Mouse (Mus musculus) lung, postnatal 0 days (tissue): ENCODE measurements around the gene Phf21a. TPM values are rescaled to one million over a fixed set of nuclear protein-coding genes. Genes with fewer than 3 reads are reported as not detected.

Experiments used
- ATAC-seq: fragments of 200-750 bp; cut with Nextera tagmentation; 2 replicates; pipeline ENCODE4 v1.8.0; 2017; ENCODE audit warnings: moderate library complexity
- DNase-seq: peaks from one replicate; pipeline ENCODE4 v3.0.0-alpha.2; 2016; ENCODE audit warnings: low spot score
- H3K27ac ChIP-seq: fragments of 300-500 bp; sonication (generic); 2 replicates; pipeline ENCODE4 v1.5.1; 2014; ENCODE audit warnings: antibody characterized with exemption, mild to moderate bottlenecking, low read length, mixed read lengths
- H3K27me3 ChIP-seq: fragments of 300-500 bp; sonication (generic); replicated peaks from 2 replicates; pipeline ENCODE4 v1.6.1; 2014; ENCODE audit warnings: low read length, mixed read lengths; ENCODE audit not compliant: insufficient read depth
- H3K36me3 ChIP-seq: fragments of 300-500 bp; sonication (generic); 2 replicates; pipeline ENCODE4 v1.6.1; 2014; ENCODE audit warnings: low read length, mixed read lengths; ENCODE audit not compliant: insufficient read depth
- H3K4me1 ChIP-seq: fragments of 300-500 bp; sonication (generic); 2 replicates; pipeline ENCODE4 v1.6.1; 2014; ENCODE audit warnings: antibody characterized with exemption, low read depth, low read length, mixed read lengths; ENCODE audit not compliant: insufficient read depth
- H3K4me2 ChIP-seq: fragments of 300-500 bp; sonication (generic); replicated peaks from 2 replicates; pipeline ENCODE4 v1.6.1; 2014; ENCODE audit warnings: low read depth, mild to moderate bottlenecking, low read length, moderate library complexity, mixed read lengths
- H3K4me3 ChIP-seq: fragments of 300-500 bp; sonication (generic); 2 replicates; pipeline ENCODE4 v1.5.1; 2014; ENCODE audit warnings: low read depth, low read length
- H3K9ac ChIP-seq: fragments of 300-500 bp; sonication (generic); replicated peaks from 2 replicates; pipeline ENCODE4 v1.6.1; 2014; ENCODE audit warnings: low read depth, mild to moderate bottlenecking
- H3K9me3 ChIP-seq: fragments of 300-500 bp; sonication (generic); 2 replicates; pipeline ENCODE4 v1.6.1; 2016; ENCODE audit warnings: low read length, mixed read lengths
- CTCF ChIP-seq: IDR thresholded peaks from 2 replicates; pipeline ENCODE4 v1.5.1; 2016; ENCODE audit warnings: antibody characterized with exemption, mild to moderate bottlenecking
- EP300 ChIP-seq: IDR thresholded peaks from 2 replicates; pipeline ENCODE4 v1.6.1; 2016; ENCODE audit warnings: antibody characterized with exemption, mild to moderate bottlenecking, control low read depth
- WGBS: fragments of 180-500 bp; shearing (Covaris S2); extraction: QIAGEN DNeasy Blood & Tissue Kit; methylation state at CpG from one replicate; pipeline ENCODE4 v1.1.7; 2014; 5-methylcytosine and 5-hydroxymethylcytosine counted together
- polyA plus RNA-seq: library from polyadenylated mRNA; unstranded; fragments of >200 nt; fragmentation: Nextera tagmentation; extraction: Ambion mirVana; gene quantifications from 2 replicates; pipeline ENCODE4 v1.2.1, GENCODE M21; 2015

Gene Phf21a
- polyA plus RNA-seq, 1 experiment from 2014 or later: 12.9 TPM

DNA sequence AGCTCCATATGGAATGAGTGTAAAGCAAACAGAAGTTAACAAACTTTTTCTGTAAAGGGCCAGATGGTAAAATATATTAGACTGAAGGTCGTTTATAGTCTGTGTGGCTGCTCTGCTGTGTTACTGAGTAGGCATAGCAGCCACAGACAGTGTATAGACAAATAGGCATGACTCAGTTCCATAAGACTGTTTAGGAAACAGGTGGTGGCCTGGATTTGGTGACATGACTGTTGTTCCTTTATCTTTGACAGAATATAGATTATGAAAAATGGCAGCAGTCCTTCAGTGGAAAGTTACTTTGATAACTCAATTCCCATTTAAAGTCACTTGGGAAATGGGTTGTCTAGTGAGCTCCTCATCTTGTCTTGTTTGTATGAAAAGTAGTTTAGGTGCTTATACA lies 132.7 kb downstream of the Phf21a start:
- no peak overlapping the region for H3K27ac ChIP-seq
- no peaks in the 10 kb centered on the region for H3K4me1 ChIP-seq
- H3K27me3 ChIP-seq: no peaks in the 10 kb centered on the region
- H3K4me2 ChIP-seq: no peak overlapping the region
- H3K36me3 ChIP-seq: peaks cover 6% of the 10 kb centered on the region; the same call in 1 of the 2 replicates
- 42% methylated on average over 1 of the region's 1 CpGs for WGBS
- H3K9ac ChIP-seq: no peak overlapping the region
- DNase-seq (no peak), ATAC-seq (no peak)
- TF ChIP-seq CTCF (no peak), EP300 (no peak)
- H3K4me3 ChIP-seq: no peak overlapping the region
- H3K9me3 ChIP-seq: no peaks in the 10 kb centered on the region

GRCm38 (mm10) chr2:92229973-92230372 lies 137.1 kb downstream of the Phf21a start:
- ATAC-seq: peak; percentile 57
- no peaks in the 10 kb centered on the region for H3K9me3 ChIP-seq
- H3K4me3 ChIP-seq: no peak overlapping the region
- 63% methylated on average over 9 of the region's 9 CpGs for WGBS
- H3K4me2 ChIP-seq: no peak overlapping the region
- H3K27ac ChIP-seq: peak overlapping the region; percentile 44; the same call in 1 of the 2 replicates
- DNase-seq: no peak
- H3K4me1 ChIP-seq: no peaks in the 10 kb centered on the region
- no peak overlapping the region for H3K9ac ChIP-seq
- no peaks in the 10 kb centered on the region for H3K27me3 ChIP-seq
- peak; percentile 50 for TF ChIP-seq EP300
- TF ChIP-seq CTCF: no peak
- peaks cover 11% of the 10 kb centered on the region; the same call in 1 of the 2 replicates for H3K36me3 ChIP-seq

GRCm38 (mm10) chr2:92231706-92232105 lies 138.8 kb downstream of the Phf21a start:
- Histone ChIP-seq H3K4me3 (no peak overlapping the region), H3K27me3 (no peaks in the 10 kb centered on the region), H3K36me3 (peaks cover 17% of the 10 kb centered on the region; the same call in 1 of the 2 replicates), H3K9ac (no peak overlapping the region), H3K9me3 (no peaks in the 10 kb centered on the region), H3K4me1 (no peaks in the 10 kb centered on the region), H3K4me2 (no peak overlapping the region), H3K27ac (no peak overlapping the region)
- no peak for DNase-seq
- no peak for ATAC-seq
- TF ChIP-seq CTCF (no peak), EP300 (no peak)

DNA sequence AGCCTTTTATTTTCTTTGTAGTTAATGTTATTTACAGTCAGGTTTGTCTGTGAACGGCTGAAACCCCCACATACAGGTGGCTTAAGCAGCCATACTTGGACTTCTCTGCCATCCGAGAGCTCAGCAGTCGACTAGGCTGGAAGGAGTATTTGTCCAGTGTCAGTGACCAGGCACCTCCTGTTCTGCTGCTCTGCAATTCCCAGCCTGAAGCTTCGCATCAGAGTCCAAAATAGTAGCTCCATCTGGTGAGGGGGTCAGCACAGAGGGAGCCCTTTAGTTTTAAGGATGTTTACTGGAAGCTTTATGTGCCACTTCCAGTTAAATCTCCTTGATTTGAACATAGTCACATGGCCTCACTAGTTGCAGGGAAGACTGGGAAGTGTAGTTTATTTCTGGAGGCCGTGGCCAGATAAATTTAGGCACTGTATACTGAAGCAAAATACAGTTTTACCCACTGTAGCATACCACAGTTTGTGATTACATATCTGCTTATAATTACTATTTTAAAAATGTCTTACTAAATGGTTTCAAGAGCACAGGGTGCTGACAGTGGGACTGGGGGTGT lies 141.9 kb downstream of the Phf21a start:
- Histone ChIP-seq H3K4me2 (no peak overlapping the region), H3K4me3 (no peak overlapping the region), H3K27ac (no peak overlapping the region), H3K9ac (no peak overlapping the region), H3K36me3 (peaks cover 17% of the 10 kb centered on the region; the same call in 1 of the 2 replicates), H3K9me3 (no peaks in the 10 kb centered on the region), H3K27me3 (no peaks in the 10 kb centered on the region), H3K4me1 (no peaks in the 10 kb centered on the region)
- ATAC-seq (no peak), DNase-seq (no peak)
- no peak for TF ChIP-seq EP300
- no peak for TF ChIP-seq CTCF
- 91% methylated on average over 5 of the region's 5 CpGs for WGBS

DNA sequence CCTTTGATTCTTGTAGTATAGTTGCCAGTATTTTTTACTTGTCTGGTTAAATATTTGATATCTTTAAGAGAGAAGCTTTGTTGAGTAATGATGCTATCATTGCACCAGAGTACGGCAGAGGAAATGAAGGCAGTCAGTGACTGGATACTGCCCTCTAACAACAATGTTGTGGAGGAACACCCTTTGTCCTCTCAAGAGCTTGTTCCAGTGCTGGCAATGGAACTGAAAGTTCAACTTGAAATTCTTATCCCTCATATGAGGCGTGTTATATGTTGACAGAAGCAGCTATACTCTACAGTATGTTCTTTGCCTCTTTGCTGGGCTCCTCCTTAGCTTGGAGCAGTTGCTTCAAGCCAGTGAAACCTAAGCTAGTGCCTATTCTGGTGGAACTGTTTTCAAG lies 147.4 kb downstream of the Phf21a start:
- no peaks in the 10 kb centered on the region for H3K27me3 ChIP-seq
- peaks cover 6% of the 10 kb centered on the region; the same call in 1 of the 2 replicates for H3K36me3 ChIP-seq
- no peaks in the 10 kb centered on the region for H3K4me1 ChIP-seq
- DNase-seq: peak; percentile 57
- peak; percentile 75 for ATAC-seq
- H3K4me2 ChIP-seq: no peak overlapping the region
- no peak overlapping the region for H3K27ac ChIP-seq
- H3K9ac ChIP-seq: no peak overlapping the region
- H3K9me3 ChIP-seq: no peaks in the 10 kb centered on the region
- no peak overlapping the region for H3K4me3 ChIP-seq
- peak; percentile 27; the same call in 1 of the 2 replicates for TF ChIP-seq CTCF
- TF ChIP-seq EP300: peak; percentile 38
- WGBS: 45% methylated on average over 2 of the region's 2 CpGs

GRCm38 (mm10) chr2:92240816-92241215 lies 147.9 kb downstream of the Phf21a start:
- H3K4me1 ChIP-seq: no peaks in the 10 kb centered on the region
- TF ChIP-seq EP300 (no peak), CTCF (no peak)
- ATAC-seq: peak; percentile 52

More at GRCm38 (mm10) chr2:92240816-92241215, 147.9 kb downstream of the Phf21a start:
- no peak overlapping the region for H3K9ac ChIP-seq
- H3K27ac ChIP-seq: peak overlapping the region; percentile 1; the same call in 1 of the 2 replicates
- 87% methylated on average over 2 of the region's 2 CpGs for WGBS
- H3K4me3 ChIP-seq: no peak overlapping the region
- H3K27me3 ChIP-seq: no peaks in the 10 kb centered on the region
- DNase-seq: no peak
- H3K4me2 ChIP-seq: no peak overlapping the region
- H3K36me3 ChIP-seq: peaks cover 6% of the 10 kb centered on the region; the same call in 1 of the 2 replicates
- no peaks in the 10 kb centered on the region for H3K9me3 ChIP-seq
